Mouse (Mus musculus): Measurements from ENCODE around the gene Mustn1. TPM values are rescaled to one million over a fixed set of nuclear protein-coding genes. Genes with fewer than 3 reads are reported as not detected.
A peak's percentile ranks its signal among the peaks of the same experiment; 100 is the strongest.

The Mustn1 gene
- polyA plus RNA-seq, 1 experiment from 2014 or later, result 2.3 TPM

DNA sequence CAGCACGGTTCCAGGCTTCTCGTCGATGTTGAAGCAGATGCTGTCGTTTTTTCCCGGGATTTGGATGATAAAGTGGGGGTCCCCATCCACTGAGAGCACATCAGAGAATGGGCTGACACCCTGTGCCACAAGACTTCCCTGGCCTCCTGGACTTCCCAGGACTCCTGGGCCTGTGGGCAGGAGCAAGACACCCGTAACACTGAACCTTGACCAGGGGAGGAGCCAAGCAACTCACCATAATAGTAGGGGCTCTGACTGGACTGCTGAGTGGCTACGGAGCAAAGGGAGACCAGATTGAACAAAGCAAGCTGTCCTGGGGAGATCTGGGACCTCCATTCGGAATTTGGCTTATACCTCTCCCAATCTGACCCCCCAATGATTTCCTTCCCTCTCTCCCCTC, 33.6 kb downstream of the Mustn1 start:
- Histone ChIP-seq H3K4me1 (ENCODE audit: control insufficient read depth, low read depth, low read length) (no peaks in the 10 kb centered on the region; the same call in 1 of the 2 replicates), H3K4me3 (ENCODE audit: low read depth, low read length) (no peak overlapping the region), H3K9me3 (replicated peaks; ENCODE audit: control insufficient read depth, low read length) (no peaks in the 10 kb centered on the region), H3K4me2 (ENCODE audit: low read depth, low read length) (no peak overlapping the region), H3K36me3 (ENCODE audit: control insufficient read depth, insufficient read depth) (no peaks in the 10 kb centered on the region), H3K27me3 (ENCODE audit: control insufficient read depth, insufficient read depth, low read depth, low read length) (no peaks in the 10 kb centered on the region), H3K9ac (ENCODE audit: low read depth, low read length) (no peak overlapping the region), H3K27ac (ENCODE audit: low read length) (no peak overlapping the region)
- no peak for ATAC-seq (ENCODE audit: low read depth)
- WGBS (ENCODE audit: insufficient replicate concordance), result 62% methylated on average over 8 of the region's 8 CpGs

DNA sequence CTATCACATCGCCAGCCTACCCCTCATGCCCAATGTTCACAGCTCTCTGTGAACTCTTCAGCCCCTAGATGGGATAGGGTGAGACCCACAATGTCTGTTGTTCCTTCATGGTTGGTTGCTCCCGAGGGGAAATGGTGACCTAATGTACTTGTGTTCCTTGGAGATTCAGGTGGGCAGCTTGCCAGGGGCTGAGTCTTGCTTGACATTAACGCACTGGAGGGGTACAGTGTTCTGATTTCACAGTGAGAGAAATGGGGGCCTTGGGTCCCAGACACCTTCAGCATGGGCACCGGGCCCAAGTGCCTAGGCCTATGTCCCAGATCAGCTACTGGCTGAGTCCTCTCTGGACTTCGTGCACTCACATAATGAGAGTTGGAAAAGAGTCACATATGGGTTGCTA, 34.4 kb downstream of the Mustn1 start:
- no peak for ATAC-seq (ENCODE audit: low read depth)
- 60% methylated on average over 5 of the region's 5 CpGs for WGBS (ENCODE audit: insufficient replicate concordance)
- Histone ChIP-seq H3K9me3 (replicated peaks; ENCODE audit: control insufficient read depth, low read length) (no peaks in the 10 kb centered on the region), H3K27ac (ENCODE audit: low read length) (no peak overlapping the region), H3K9ac (ENCODE audit: low read depth, low read length) (no peak overlapping the region), H3K27me3 (ENCODE audit: control insufficient read depth, insufficient read depth, low read depth, low read length) (no peaks in the 10 kb centered on the region), H3K4me3 (ENCODE audit: low read depth, low read length) (no peak overlapping the region), H3K4me1 (ENCODE audit: control insufficient read depth, low read depth, low read length) (no peaks in the 10 kb centered on the region; the same call in 1 of the 2 replicates), H3K36me3 (ENCODE audit: control insufficient read depth, insufficient read depth) (no peaks in the 10 kb centered on the region), H3K4me2 (ENCODE audit: low read depth, low read length) (no peak overlapping the region)

DNA sequence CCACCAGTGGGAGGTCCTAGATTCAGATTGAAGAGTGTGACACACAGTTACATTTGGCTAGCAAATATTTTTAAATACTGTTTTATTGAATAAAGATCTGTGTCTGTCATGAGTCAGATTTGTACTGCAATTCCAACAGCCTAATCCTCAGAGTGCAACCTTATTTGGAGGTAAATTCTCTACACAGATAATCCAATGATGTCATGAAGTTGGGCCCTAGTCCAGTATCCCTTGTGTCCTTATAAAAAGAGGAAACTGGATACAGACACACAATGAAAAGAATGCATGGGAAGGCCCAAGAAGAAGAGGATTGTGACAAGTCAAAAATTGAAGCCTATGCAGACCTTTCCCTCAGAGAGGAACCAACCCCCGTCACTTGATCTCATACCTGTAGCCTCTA, 37.5 kb downstream of the Mustn1 start:
- H3K4me1 ChIP-seq (ENCODE audit: control insufficient read depth, low read depth, low read length), result no peaks in the 10 kb centered on the region
- no peak overlapping the region for H3K4me3 ChIP-seq (ENCODE audit: low read depth, low read length)
- ATAC-seq (ENCODE audit: low read depth), result no peak
- H3K27ac ChIP-seq (ENCODE audit: low read length), result no peak overlapping the region
- H3K9ac ChIP-seq (ENCODE audit: low read depth, low read length), result no peak overlapping the region
- H3K27me3 ChIP-seq (ENCODE audit: control insufficient read depth, insufficient read depth, low read depth, low read length), result no peaks in the 10 kb centered on the region
- WGBS (ENCODE audit: insufficient replicate concordance), result 67% methylated on average over 1 of the region's 1 CpGs
- H3K36me3 ChIP-seq (ENCODE audit: control insufficient read depth, insufficient read depth), result no peaks in the 10 kb centered on the region
- H3K9me3 ChIP-seq (replicated peaks; ENCODE audit: control insufficient read depth, low read length), result no peaks in the 10 kb centered on the region
- H3K4me2 ChIP-seq (ENCODE audit: low read depth, low read length), result no peak overlapping the region

DNA sequence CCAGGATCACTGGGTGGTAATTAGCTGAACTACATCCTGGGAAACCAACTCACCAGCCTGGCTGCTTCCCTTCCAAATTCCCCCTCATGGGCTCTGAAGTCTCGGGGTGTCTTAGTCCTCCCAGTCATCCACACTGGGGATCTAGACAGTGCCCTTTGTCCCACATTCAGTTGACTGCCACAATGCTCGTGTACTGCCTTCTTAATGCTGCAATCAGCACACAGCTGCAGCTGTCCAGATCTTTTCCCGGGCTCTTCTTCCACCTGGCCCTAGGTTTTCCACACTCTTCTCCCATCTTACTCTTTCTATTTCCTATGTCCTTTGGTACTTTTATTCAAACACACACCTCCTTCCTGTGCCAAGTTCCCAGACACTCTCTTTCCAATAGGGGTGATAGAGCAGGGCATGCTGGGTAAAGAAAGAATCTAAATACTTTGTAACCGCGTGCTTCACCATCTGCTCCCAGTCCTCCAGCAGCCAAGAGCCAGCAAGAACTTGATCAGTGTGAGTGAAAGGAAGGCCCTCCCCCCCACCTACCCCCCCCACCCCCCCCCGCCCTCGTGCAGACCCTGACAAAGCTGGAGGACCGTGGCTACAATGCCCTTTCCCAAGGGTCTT, 43.2 kb downstream of the Mustn1 start:
- no peaks in the 10 kb centered on the region for H3K36me3 ChIP-seq (ENCODE audit: control insufficient read depth, insufficient read depth)
- no peaks in the 10 kb centered on the region for H3K9me3 ChIP-seq (replicated peaks; ENCODE audit: control insufficient read depth, low read length)
- H3K4me3 ChIP-seq (ENCODE audit: low read depth, low read length), result peak overlapping the region; percentile 44
- no peaks in the 10 kb centered on the region for H3K4me1 ChIP-seq (ENCODE audit: control insufficient read depth, low read depth, low read length)
- H3K4me2 ChIP-seq (ENCODE audit: low read depth, low read length), result peak overlapping the region; percentile 40
- H3K27me3 ChIP-seq (ENCODE audit: control insufficient read depth, insufficient read depth, low read depth, low read length), result no peaks in the 10 kb centered on the region
- ATAC-seq (ENCODE audit: low read depth), result no peak; the same call in 1 of the 2 replicates
- H3K9ac ChIP-seq (ENCODE audit: low read depth, low read length), result peak overlapping the region; percentile 30; the same call in 1 of the 2 replicates
- H3K27ac ChIP-seq (ENCODE audit: low read length), result peak overlapping the region; percentile 17; the same call in 1 of the 2 replicates
- 54% methylated on average over 8 of the region's 8 CpGs for WGBS (ENCODE audit: insufficient replicate concordance)

DNA sequence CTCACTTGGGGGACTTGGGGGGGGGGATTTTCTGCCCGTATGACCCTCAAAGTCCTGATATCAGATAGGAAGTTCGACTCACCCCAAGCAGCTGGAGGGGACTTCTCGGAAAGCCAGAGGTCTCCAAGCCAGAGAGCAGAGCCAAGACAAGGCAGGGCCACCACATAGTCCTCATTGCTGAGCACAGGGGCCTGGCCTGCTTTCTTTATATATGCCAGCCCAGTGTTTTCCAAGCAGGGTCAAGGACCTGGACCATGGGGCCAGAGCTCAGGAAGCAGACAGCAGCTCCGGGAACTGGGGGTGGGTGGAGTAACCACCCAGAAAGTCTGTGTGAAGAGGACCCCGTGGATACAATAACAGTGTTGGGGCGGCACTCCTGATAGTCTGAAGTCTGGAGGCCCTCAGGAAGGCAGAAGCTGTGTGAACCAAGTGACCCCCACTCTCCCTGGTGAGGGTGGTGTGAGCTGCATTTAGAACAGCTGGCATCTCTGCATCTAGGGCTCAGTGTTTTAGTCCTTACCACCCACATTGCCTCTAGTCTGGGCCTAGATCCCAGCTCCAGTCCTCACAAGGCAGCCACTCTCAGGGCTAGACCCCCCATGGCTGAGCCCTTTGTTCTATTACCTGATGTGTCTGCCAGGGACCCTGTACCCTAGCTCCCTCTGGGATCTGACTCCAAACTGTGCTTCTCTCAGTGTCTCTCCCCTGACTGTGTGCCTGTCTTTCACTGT, 44.5 kb downstream of the Mustn1 start, which contains the start of gene Itih3:
Gene Itih3 (minus strand): TSS at position 386 of the 731 bp plus-strand sequence.
- peak; percentile 87 for ATAC-seq (ENCODE audit: low read depth)
- WGBS (ENCODE audit: insufficient replicate concordance), result 43% methylated on average over 6 of the region's 6 CpGs
- Histone ChIP-seq H3K4me2 (ENCODE audit: low read depth, low read length) (peak within 1 kb of the TSS; percentile 40), H3K9ac (ENCODE audit: low read depth, low read length) (peak within 1 kb of the TSS; percentile 35), H3K4me3 (ENCODE audit: low read depth, low read length) (peak within 1 kb of the TSS; percentile 44), H3K4me1 (ENCODE audit: control insufficient read depth, low read depth, low read length) (no peaks in the 10 kb centered on the region), H3K27ac (ENCODE audit: low read length) (peak within 1 kb of the TSS; percentile 68), H3K27me3 (ENCODE audit: control insufficient read depth, insufficient read depth, low read depth, low read length) (no peaks in the 10 kb centered on the region), H3K36me3 (ENCODE audit: control insufficient read depth, insufficient read depth) (no peaks in the 10 kb centered on the region), H3K9me3 (replicated peaks; ENCODE audit: control insufficient read depth, low read length) (no peaks in the 10 kb centered on the region)

DNA sequence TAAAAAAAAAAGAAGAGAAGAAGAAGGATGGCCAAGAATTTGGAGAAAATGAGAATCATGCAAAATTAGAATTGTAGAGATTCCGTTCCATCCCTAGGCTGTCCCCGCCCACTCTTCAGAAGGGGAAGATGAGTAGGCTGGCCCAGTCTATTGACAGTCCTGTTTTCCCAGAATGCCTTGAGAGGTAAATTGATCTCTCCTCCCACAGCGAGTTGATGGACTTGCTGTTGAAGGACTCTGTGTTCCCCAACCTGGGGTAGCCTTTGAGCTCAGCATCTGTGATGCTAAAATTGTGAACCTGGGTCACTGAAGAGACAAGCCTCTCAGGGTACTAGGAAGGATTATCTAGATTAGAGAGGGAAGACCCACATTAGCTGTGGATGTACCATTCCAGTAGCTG, 46.5 kb downstream of the Mustn1 start:
- Histone ChIP-seq H3K36me3 (ENCODE audit: control insufficient read depth, insufficient read depth) (no peaks in the 10 kb centered on the region), H3K27me3 (ENCODE audit: control insufficient read depth, insufficient read depth, low read depth, low read length) (no peaks in the 10 kb centered on the region), H3K9me3 (replicated peaks; ENCODE audit: control insufficient read depth, low read length) (no peaks in the 10 kb centered on the region), H3K4me2 (ENCODE audit: low read depth, low read length) (no peak overlapping the region), H3K9ac (ENCODE audit: low read depth, low read length) (no peak overlapping the region), H3K4me3 (ENCODE audit: low read depth, low read length) (no peak overlapping the region), H3K4me1 (ENCODE audit: control insufficient read depth, low read depth, low read length) (no peaks in the 10 kb centered on the region), H3K27ac (ENCODE audit: low read length) (no peak overlapping the region)
- WGBS (ENCODE audit: insufficient replicate concordance), result 72% methylated on average over 3 of the region's 3 CpGs
- ATAC-seq (ENCODE audit: low read depth), result no peak

DNA sequence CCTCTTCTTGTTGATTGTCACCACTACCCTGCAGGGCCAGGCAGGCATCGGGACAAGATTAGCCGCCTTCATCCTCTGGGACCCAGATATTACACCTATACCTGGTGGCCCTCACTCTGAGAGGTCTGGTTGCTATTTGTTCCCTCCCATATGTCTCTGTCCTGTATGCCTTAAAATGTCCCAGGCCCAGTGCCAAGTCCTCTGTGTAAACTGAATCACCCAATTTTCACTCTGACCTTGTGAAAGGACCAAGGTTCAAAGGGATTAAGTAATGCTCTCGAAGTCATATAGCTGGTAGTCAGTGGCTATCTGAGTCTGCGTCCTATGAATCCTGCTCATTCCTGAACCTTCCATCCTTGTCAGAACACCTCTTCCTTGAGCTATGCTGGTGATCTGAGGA, 51.4 kb downstream of the Mustn1 start:
- Histone ChIP-seq H3K9me3 (replicated peaks; ENCODE audit: control insufficient read depth, low read length) (no peaks in the 10 kb centered on the region), H3K4me3 (ENCODE audit: low read depth, low read length) (no peak overlapping the region), H3K27me3 (ENCODE audit: control insufficient read depth, insufficient read depth, low read depth, low read length) (no peaks in the 10 kb centered on the region), H3K4me1 (ENCODE audit: control insufficient read depth, low read depth, low read length) (no peaks in the 10 kb centered on the region), H3K36me3 (ENCODE audit: control insufficient read depth, insufficient read depth) (no peaks in the 10 kb centered on the region), H3K4me2 (ENCODE audit: low read depth, low read length) (no peak overlapping the region), H3K27ac (ENCODE audit: low read length) (peak overlapping the region; percentile 3; the same call in 1 of the 2 replicates), H3K9ac (ENCODE audit: low read depth, low read length) (no peak overlapping the region)
- 74% methylated on average over 4 of the region's 4 CpGs for WGBS (ENCODE audit: insufficient replicate concordance)
- peak; percentile 80 for ATAC-seq (ENCODE audit: low read depth)
